Mouse (Mus musculus) intestine, embryonic 16.5 days (tissue): ENCODE measurements at regions not wholly inside any gene's neighbourhood (a gene's known extent, or its start where the extent isn't known, plus 50 kb on each side); places are given as distances from the start of the nearest gene placed in this dataset.

ENCODE experiments used
- ATAC-seq: fragments of 200-750 bp; cut with Nextera tagmentation; 2 replicates; pipeline ENCODE4 v1.8.0; 2017; ENCODE audit warnings: moderate TSS enrichment, moderate library complexity
- H3K27ac ChIP-seq: fragments of 300-500 bp; sonication (generic); 2 replicates; pipeline ENCODE4 v1.5.1; 2014; ENCODE audit warnings: mild to moderate bottlenecking, low read length
- H3K27me3 ChIP-seq: fragments of 300-500 bp; sonication (generic); replicated peaks from 2 replicates; pipeline ENCODE4 v1.6.1; 2014; ENCODE audit warnings: low read length, control low read depth, mixed read lengths; ENCODE audit not compliant: control insufficient read depth, insufficient read depth
- H3K36me3 ChIP-seq: fragments of 300-500 bp; sonication (generic); 2 replicates; pipeline ENCODE4 v1.6.1; 2014; ENCODE audit warnings: low read length, control low read depth; ENCODE audit not compliant: control insufficient read depth, insufficient read depth
- H3K4me1 ChIP-seq: fragments of 300-500 bp; sonication (generic); 2 replicates; pipeline ENCODE4 v1.6.1; 2014; ENCODE audit warnings: low read length, control low read depth, mixed read lengths; ENCODE audit not compliant: control insufficient read depth, insufficient read depth
- H3K4me2 ChIP-seq: fragments of 300-500 bp; sonication (generic); 2 replicates; pipeline ENCODE4 v1.6.1; 2014; ENCODE audit warnings: low read depth, low read length, control low read depth
- H3K4me3 ChIP-seq: fragments of 300-500 bp; sonication (generic); 2 replicates; pipeline ENCODE4 v1.5.1; 2014; ENCODE audit warnings: mild to moderate bottlenecking, low read length
- H3K9ac ChIP-seq: fragments of 300-500 bp; sonication (generic); 2 replicates; pipeline ENCODE4 v1.6.1; 2014; ENCODE audit warnings: low read depth, low read length
- H3K9me3 ChIP-seq: fragments of 300-500 bp; sonication (generic); 2 replicates; pipeline ENCODE4 v1.6.1; 2016; ENCODE audit warnings: low read length, control low read depth; ENCODE audit not compliant: control insufficient read depth
- WGBS: fragments of 180-500 bp; shearing (Covaris S2); extraction: QIAGEN DNeasy Blood & Tissue Kit; methylation state at CpG from one replicate; pipeline ENCODE4 v1.1.7; 2014; 5-methylcytosine and 5-hydroxymethylcytosine counted together

GRCm38 (mm10) chr4:150774289-150774914 is 79.3 kb upstream of the Errfi1 start:
- no peaks in the 10 kb centered on the region for H3K27me3 ChIP-seq
- peaks cover 11% of the 10 kb centered on the region for H3K4me1 ChIP-seq
- peaks cover 7% of the 10 kb centered on the region; the same call in 1 of the 2 replicates for H3K9me3 ChIP-seq
- WGBS: 90% methylated on average over 7 of the region's 7 CpGs
- H3K36me3 ChIP-seq: no peaks in the 10 kb centered on the region
- no peak overlapping the region for H3K9ac ChIP-seq
- no peak for ATAC-seq
- H3K27ac ChIP-seq: no peak overlapping the region
- H3K4me3 ChIP-seq: no peak overlapping the region
- H3K4me2 ChIP-seq: no peak overlapping the region

GRCm38 (mm10) chr4:150771922-150772651 is 81.6 kb upstream of the Errfi1 start:
- Histone ChIP-seq H3K9me3 (peaks cover 7% of the 10 kb centered on the region; the same call in 1 of the 2 replicates), H3K4me1 (no peaks in the 10 kb centered on the region), H3K27ac (no peak overlapping the region), H3K27me3 (no peaks in the 10 kb centered on the region), H3K36me3 (no peaks in the 10 kb centered on the region), H3K4me3 (no peak overlapping the region), H3K9ac (no peak overlapping the region), H3K4me2 (no peak overlapping the region)
- no peak for ATAC-seq
- WGBS: 78% methylated on average over 6 of the region's 6 CpGs

- no peaks in the 10 kb centered on the region for H3K27me3 ChIP-seq
- WGBS: 61% methylated on average over 2 of the region's 2 CpGs
- H3K4me3 ChIP-seq: no peak overlapping the region
- H3K36me3 ChIP-seq: no peaks in the 10 kb centered on the region
- H3K4me2 ChIP-seq: no peak overlapping the region
- no peak overlapping the region for H3K27ac ChIP-seq
- peaks cover 7% of the 10 kb centered on the region; the same call in 1 of the 2 replicates for H3K9me3 ChIP-seq
- H3K4me1 ChIP-seq: no peaks in the 10 kb centered on the region
- no peak overlapping the region for H3K9ac ChIP-seq
- ATAC-seq: no peak
Observed at GRCm38 (mm10) chr4:150771469-150771868, 82.2 kb upstream of the Errfi1 start.

- H3K36me3 ChIP-seq: no peaks in the 10 kb centered on the region
- no peaks in the 10 kb centered on the region for H3K27me3 ChIP-seq
- H3K4me2 ChIP-seq: no peak overlapping the region
- no peak overlapping the region for H3K9ac ChIP-seq
- peak; percentile 38; the same call in 1 of the 2 replicates for ATAC-seq
- no peak overlapping the region for H3K27ac ChIP-seq
- no peaks in the 10 kb centered on the region for H3K4me1 ChIP-seq
- H3K9me3 ChIP-seq: peaks cover 1% of the 10 kb centered on the region; the same call in 1 of the 2 replicates
- no peak overlapping the region for H3K4me3 ChIP-seq
- 44% methylated on average over 7 of the region's 7 CpGs for WGBS
Observed at GRCm38 (mm10) chr4:150769043-150769442, 84.7 kb upstream of the Errfi1 start.

- peak; percentile 65 for ATAC-seq
- H3K27ac ChIP-seq: peak overlapping the region; percentile 69
- no peak overlapping the region for H3K4me3 ChIP-seq
- peaks cover 16% of the 10 kb centered on the region for H3K4me1 ChIP-seq
- H3K4me2 ChIP-seq: no peak overlapping the region
- H3K36me3 ChIP-seq: no peaks in the 10 kb centered on the region
- no peaks in the 10 kb centered on the region for H3K27me3 ChIP-seq
- H3K9ac ChIP-seq: peak overlapping the region; percentile 52
- H3K9me3 ChIP-seq: no peaks in the 10 kb centered on the region
- 19% methylated on average over 15 of the region's 15 CpGs for WGBS
Observed at GRCm38 (mm10) chr4:150758467-150759237, 95.1 kb upstream of the Errfi1 start.

GRCm38 (mm10) chr4:150757815-150758426 is 95.8 kb upstream of the Errfi1 start:
- Histone ChIP-seq H3K27me3 (no peaks in the 10 kb centered on the region), H3K4me2 (no peak overlapping the region), H3K4me3 (no peak overlapping the region), H3K36me3 (no peaks in the 10 kb centered on the region), H3K4me1 (peaks cover 16% of the 10 kb centered on the region), H3K27ac (peak overlapping the region; percentile 69), H3K9ac (peak overlapping the region; percentile 52; the same call in 1 of the 2 replicates), H3K9me3 (no peaks in the 10 kb centered on the region)
- ATAC-seq: peak; percentile 46; the same call in 1 of the 2 replicates
- 32% methylated on average over 10 of the region's 10 CpGs for WGBS

GRCm38 (mm10) chr4:150757291-150757741 is 96.4 kb upstream of the Errfi1 start:
- 78% methylated on average over 10 of the region's 10 CpGs for WGBS
- no peaks in the 10 kb centered on the region for H3K36me3 ChIP-seq
- no peak overlapping the region for H3K4me2 ChIP-seq
- no peak overlapping the region for H3K4me3 ChIP-seq
- H3K27me3 ChIP-seq: no peaks in the 10 kb centered on the region
- no peaks in the 10 kb centered on the region for H3K9me3 ChIP-seq
- no peak for ATAC-seq
- H3K27ac ChIP-seq: 0 out of 2 replicates have a peak overlapping the region, but pooled peaks have one; percentile 23
- H3K4me1 ChIP-seq: peaks cover 16% of the 10 kb centered on the region
- 0 out of 2 replicates have a peak overlapping the region, but pooled peaks have one; percentile 24 for H3K9ac ChIP-seq

GRCm38 (mm10) chr4:150755446-150755845 is 98.3 kb upstream of the Errfi1 start:
- ATAC-seq: no peak

GRCm38 (mm10) chr4:150752151-150752550 is 100.2 kb upstream of the Slc45a1 start:
- WGBS: 68% methylated on average over 8 of the region's 8 CpGs
- no peak for ATAC-seq

More at GRCm38 (mm10) chr4:150755446-150755845, 98.3 kb upstream of the Errfi1 start:
- no peaks in the 10 kb centered on the region for H3K9me3 ChIP-seq
- WGBS: 91% methylated on average over 7 of the region's 7 CpGs
- no peak overlapping the region for H3K4me3 ChIP-seq
- no peak overlapping the region for H3K4me2 ChIP-seq
- H3K36me3 ChIP-seq: no peaks in the 10 kb centered on the region
- no peak overlapping the region for H3K27ac ChIP-seq
- no peak overlapping the region for H3K9ac ChIP-seq
- H3K4me1 ChIP-seq: peaks cover 16% of the 10 kb centered on the region
- no peaks in the 10 kb centered on the region for H3K27me3 ChIP-seq

More at GRCm38 (mm10) chr4:150752151-150752550, 100.2 kb upstream of the Slc45a1 start:
- Histone ChIP-seq H3K36me3 (no peaks in the 10 kb centered on the region), H3K4me3 (no peak overlapping the region), H3K4me1 (peaks cover 14% of the 10 kb centered on the region), H3K27ac (no peak overlapping the region), H3K9me3 (no peaks in the 10 kb centered on the region), H3K9ac (no peak overlapping the region), H3K27me3 (no peaks in the 10 kb centered on the region), H3K4me2 (no peak overlapping the region)
